Mouse (Mus musculus): Measurements from ENCODE around the gene Hadh.

Hadh gene

DNA sequence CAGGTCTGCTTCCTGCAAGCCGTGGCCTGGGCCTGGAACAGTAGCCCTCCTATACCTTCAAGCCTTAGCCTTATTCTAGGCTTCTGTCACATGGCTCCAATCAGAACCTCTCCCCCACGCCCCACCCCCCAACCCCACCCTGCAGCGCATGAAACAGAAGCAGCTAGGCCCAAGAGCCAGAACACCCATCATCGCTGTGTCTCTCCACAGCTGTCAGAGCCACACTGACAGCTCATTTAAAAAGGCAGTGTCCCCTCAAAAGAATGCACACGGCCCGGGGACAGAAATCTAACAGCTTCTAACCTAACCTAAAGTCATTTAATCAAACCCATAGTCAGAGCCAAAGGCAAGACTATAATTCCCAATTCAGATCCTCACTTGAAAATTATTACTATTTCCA lies 34.8 kb downstream of the Hadh start:
- no peak overlapping the region for H3K4me3 ChIP-seq (replicated peaks; ENCODE audit: low read length)
- H3K27me3 ChIP-seq (ENCODE audit: insufficient read depth, low read length): no peaks in the 10 kb centered on the region
- H3K36me3 ChIP-seq (ENCODE audit: insufficient read depth, low read length): peaks cover 81% of the 10 kb centered on the region
- TF ChIP-seq CTCF (conservative IDR thresholded peaks at IDR 0.05; ENCODE audit: low read length) (no peak), NANOG (IDR thresholded peaks at IDR 0.05; ENCODE audit: borderline replicate concordance, low read length) (no peak)
- H3K9me3 ChIP-seq (ENCODE audit: low read length): no peaks in the 10 kb centered on the region
- peaks cover 13% of the 10 kb centered on the region for H3K4me1 ChIP-seq (replicated peaks; ENCODE audit: low read depth, low read length)

GRCm38 (mm10) chr3:131228083-131228482 lies 43.8 kb downstream of the Hadh start:
- no peak overlapping the region for H3K4me3 ChIP-seq (replicated peaks; ENCODE audit: low read length)
- peak; percentile 98 for TF ChIP-seq CTCF (conservative IDR thresholded peaks at IDR 0.05; ENCODE audit: low read length)
- TF ChIP-seq POU5F1 (IDR thresholded peaks at IDR 0.05; ENCODE audit: borderline replicate concordance, low read length): no peak
- no peak for TF ChIP-seq NANOG (IDR thresholded peaks at IDR 0.05; ENCODE audit: borderline replicate concordance, low read length)
- no peaks in the 10 kb centered on the region for H3K27me3 ChIP-seq (ENCODE audit: insufficient read depth, low read length)
- no peaks in the 10 kb centered on the region for H3K9me3 ChIP-seq (ENCODE audit: low read length)
- H3K36me3 ChIP-seq (ENCODE audit: insufficient read depth, low read length): peaks cover 51% of the 10 kb centered on the region
- H3K4me1 ChIP-seq (replicated peaks; ENCODE audit: low read depth, low read length): peaks cover 5% of the 10 kb centered on the region; the same call in 1 of the 2 replicates

- H3K4me1 ChIP-seq (replicated peaks; ENCODE audit: low read depth, low read length): peaks cover 40% of the 10 kb centered on the region
- no peak for TF ChIP-seq CTCF (conservative IDR thresholded peaks at IDR 0.05; ENCODE audit: low read length)
- TF ChIP-seq NANOG (IDR thresholded peaks at IDR 0.05; ENCODE audit: borderline replicate concordance, low read length): no peak
- TF ChIP-seq POU5F1 (IDR thresholded peaks at IDR 0.05; ENCODE audit: borderline replicate concordance, low read length): no peak
Measured at GRCm38 (mm10) chr3:131218636-131219390, 53.1 kb downstream of the Hadh start.

DNA sequence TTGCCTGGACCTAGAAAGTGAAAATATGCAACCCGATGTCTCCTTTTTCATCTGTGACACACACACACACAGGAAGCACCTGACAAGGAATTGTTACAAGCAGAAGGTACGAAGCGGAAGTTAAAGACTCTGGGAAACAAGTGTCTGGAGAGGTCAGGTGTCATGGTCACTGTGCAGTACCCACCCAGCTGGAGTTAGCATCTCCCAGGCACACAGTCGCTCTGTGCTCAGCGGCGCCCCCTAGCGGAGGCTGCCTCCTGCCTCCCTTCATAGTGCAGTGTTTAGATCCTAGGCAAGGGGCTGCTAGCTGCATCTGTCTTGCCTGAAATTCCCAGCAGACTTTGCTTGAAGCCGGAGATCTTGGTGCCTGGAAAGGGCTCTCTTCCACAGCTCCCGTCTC lies 57.1 kb downstream of the Hadh start:
- Histone ChIP-seq H3K27me3 (ENCODE audit: insufficient read depth, low read length) (no peaks in the 10 kb centered on the region), H3K9me3 (ENCODE audit: low read length) (no peaks in the 10 kb centered on the region), H3K4me1 (replicated peaks; ENCODE audit: low read depth, low read length) (peaks cover 32% of the 10 kb centered on the region), H3K36me3 (ENCODE audit: insufficient read depth, low read length) (peaks cover 32% of the 10 kb centered on the region), H3K4me3 (replicated peaks; ENCODE audit: low read length) (no peak overlapping the region)
- peak; percentile 92 for TF ChIP-seq CTCF (conservative IDR thresholded peaks at IDR 0.05; ENCODE audit: low read length)
- no peak for TF ChIP-seq NANOG (IDR thresholded peaks at IDR 0.05; ENCODE audit: borderline replicate concordance, low read length)

More at GRCm38 (mm10) chr3:131218636-131219390, 53.1 kb downstream of the Hadh start:
- Histone ChIP-seq H3K9me3 (ENCODE audit: low read length) (no peaks in the 10 kb centered on the region), H3K27me3 (ENCODE audit: insufficient read depth, low read length) (0 out of 2 replicates have a peak, but pooled peaks cover 3% of the 10 kb centered on the region), H3K4me3 (replicated peaks; ENCODE audit: low read length) (peak overlapping the region; percentile 50), H3K36me3 (ENCODE audit: insufficient read depth, low read length) (peaks cover 56% of the 10 kb centered on the region)

- no peaks in the 10 kb centered on the region for H3K27me3 ChIP-seq (ENCODE audit: insufficient read depth, low read length)
- TF ChIP-seq POU5F1 (IDR thresholded peaks at IDR 0.05; ENCODE audit: borderline replicate concordance, low read length): no peak
- no peak for TF ChIP-seq CTCF (conservative IDR thresholded peaks at IDR 0.05; ENCODE audit: low read length)
- TF ChIP-seq NANOG (IDR thresholded peaks at IDR 0.05; ENCODE audit: borderline replicate concordance, low read length): no peak
- no peaks in the 10 kb centered on the region for H3K9me3 ChIP-seq (ENCODE audit: low read length)
- no peak overlapping the region for H3K4me3 ChIP-seq (replicated peaks; ENCODE audit: low read length)
- H3K36me3 ChIP-seq (ENCODE audit: insufficient read depth, low read length): peaks cover 32% of the 10 kb centered on the region
- peaks cover 25% of the 10 kb centered on the region for H3K4me1 ChIP-seq (replicated peaks; ENCODE audit: low read depth, low read length)
Measured at GRCm38 (mm10) chr3:131214060-131214658, 57.7 kb downstream of the Hadh start.

GRCm38 (mm10) chr3:131212200-131212599 lies 59.7 kb downstream of the Hadh start:
- Histone ChIP-seq H3K36me3 (ENCODE audit: insufficient read depth, low read length) (peaks cover 34% of the 10 kb centered on the region), H3K4me3 (replicated peaks; ENCODE audit: low read length) (no peak overlapping the region), H3K9me3 (ENCODE audit: low read length) (no peaks in the 10 kb centered on the region), H3K27me3 (ENCODE audit: insufficient read depth, low read length) (no peaks in the 10 kb centered on the region), H3K4me1 (replicated peaks; ENCODE audit: low read depth, low read length) (peaks cover 25% of the 10 kb centered on the region)
- TF ChIP-seq NANOG (IDR thresholded peaks at IDR 0.05; ENCODE audit: borderline replicate concordance, low read length) (no peak), CTCF (conservative IDR thresholded peaks at IDR 0.05; ENCODE audit: low read length) (peak; percentile 94)

- H3K36me3 ChIP-seq (ENCODE audit: insufficient read depth, low read length): peaks cover 37% of the 10 kb centered on the region
- peak overlapping the region; percentile 32; the same call in 1 of the 2 replicates for H3K4me3 ChIP-seq (replicated peaks; ENCODE audit: low read length)
- TF ChIP-seq POU5F1 (IDR thresholded peaks at IDR 0.05; ENCODE audit: borderline replicate concordance, low read length) (no peak), NANOG (IDR thresholded peaks at IDR 0.05; ENCODE audit: borderline replicate concordance, low read length) (no peak), CTCF (conservative IDR thresholded peaks at IDR 0.05; ENCODE audit: low read length) (no peak)
Measured at GRCm38 (mm10) chr3:131208265-131208891, 63.5 kb downstream of the Hadh start.

DNA sequence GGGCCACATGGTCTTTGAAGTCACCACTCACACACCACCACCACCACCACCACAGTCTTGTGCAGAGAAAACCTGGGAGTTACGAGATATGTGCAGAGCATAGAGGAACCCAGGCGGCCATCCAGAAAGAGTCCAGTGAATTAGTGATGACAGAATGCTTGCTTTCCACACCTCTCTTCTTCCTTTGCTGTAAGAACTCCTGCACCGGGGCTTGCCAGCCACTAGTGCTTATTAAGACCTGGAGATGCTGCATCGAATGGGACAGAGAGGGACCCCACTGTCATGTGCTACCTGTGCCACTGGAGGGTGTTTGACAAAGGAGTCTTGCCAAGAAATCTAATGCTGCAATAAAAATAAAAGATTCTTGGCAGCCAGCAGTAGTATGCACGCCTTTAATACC lies 64.1 kb downstream of the Hadh start:
- TF ChIP-seq CTCF (conservative IDR thresholded peaks at IDR 0.05; ENCODE audit: low read length): no peak
- TF ChIP-seq NANOG (IDR thresholded peaks at IDR 0.05; ENCODE audit: borderline replicate concordance, low read length): no peak
- TF ChIP-seq POU5F1 (IDR thresholded peaks at IDR 0.05; ENCODE audit: borderline replicate concordance, low read length): no peak
- Histone ChIP-seq H3K27me3 (ENCODE audit: insufficient read depth, low read length) (no peaks in the 10 kb centered on the region), H3K4me1 (replicated peaks; ENCODE audit: low read depth, low read length) (peaks cover 37% of the 10 kb centered on the region), H3K4me3 (replicated peaks; ENCODE audit: low read length) (no peak overlapping the region), H3K36me3 (ENCODE audit: insufficient read depth, low read length) (peaks cover 42% of the 10 kb centered on the region), H3K9me3 (ENCODE audit: low read length) (no peaks in the 10 kb centered on the region)

More at GRCm38 (mm10) chr3:131208265-131208891, 63.5 kb downstream of the Hadh start:
- no peaks in the 10 kb centered on the region for H3K27me3 ChIP-seq (ENCODE audit: insufficient read depth, low read length)
- H3K9me3 ChIP-seq (ENCODE audit: low read length): no peaks in the 10 kb centered on the region
- peaks cover 34% of the 10 kb centered on the region for H3K4me1 ChIP-seq (replicated peaks; ENCODE audit: low read depth, low read length)

Data from E14TG2a.4 (cell line).